Mouse (Mus musculus): Measurements from ENCODE around the gene Nudt7. TPM values are rescaled to one million over a fixed set of nuclear protein-coding genes. Genes with fewer than 3 reads are reported as not detected.

Gene Nudt7
- 11.5 and 12.5 TPM in 2 replicates for polyA plus RNA-seq (2011; ENCODE audit: insufficient read length, low read depth, missing spikeins)

DNA sequence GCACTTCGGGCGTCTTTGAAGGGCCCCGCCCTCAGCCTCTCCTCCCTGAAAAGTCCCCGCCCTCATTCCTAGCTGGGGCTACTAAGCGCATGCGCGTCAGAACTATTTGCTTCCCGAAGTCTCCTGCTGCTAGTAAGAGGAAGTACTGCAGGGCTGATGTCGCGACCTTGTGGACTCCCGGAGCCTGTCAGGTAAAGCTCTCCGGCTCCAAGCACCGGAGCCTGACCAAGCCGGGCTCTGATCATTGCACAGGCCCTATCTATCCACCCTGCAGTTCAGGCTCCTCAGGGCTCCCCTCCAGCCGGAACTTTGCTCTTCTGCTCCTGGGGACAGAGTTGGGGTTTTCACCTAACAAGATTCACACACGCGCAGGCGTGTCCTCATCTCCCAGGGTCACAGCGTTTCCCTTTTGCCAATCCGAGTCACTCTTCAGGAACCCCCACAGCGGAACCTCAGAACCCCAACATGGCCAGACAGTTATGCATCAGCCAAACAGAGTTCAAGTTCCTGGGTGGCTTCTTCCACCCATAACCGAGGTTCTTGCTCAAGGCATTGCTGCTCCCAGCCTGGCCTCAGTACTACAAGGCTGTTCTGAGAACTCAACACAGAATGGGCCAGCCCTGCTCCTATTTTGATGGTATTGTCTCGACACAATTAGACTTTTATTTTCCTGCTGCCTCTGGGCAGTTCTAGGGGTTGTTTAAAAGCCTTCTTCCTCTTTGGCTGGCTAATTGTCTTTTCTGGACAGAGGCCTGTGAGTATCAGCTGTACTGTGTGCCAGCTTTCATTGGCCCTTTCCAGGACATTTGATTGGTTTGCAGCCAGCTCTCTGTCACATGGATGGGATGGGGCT lies at the start of gene Nudt7:
TSS of gene Nudt7 (plus strand) at position 48 of the 853 bp plus-strand sequence.
- Histone ChIP-seq H3K4me3 (ENCODE audit: insufficient read depth, low read length) (peak within 1 kb of the TSS; percentile 73), H3K27ac (ENCODE audit: insufficient read depth, low read length) (no peak within 1 kb of the TSS), H3K4me1 (ENCODE audit: control insufficient read depth, insufficient read depth, low read length) (no peaks in the 10 kb centered on the region)
- no peak for TF ChIP-seq CTCF (IDR thresholded peaks at IDR 0.05; ENCODE audit: borderline replicate concordance, insufficient read depth, low read length)
- peak; percentile 90 for TF ChIP-seq POLR2A (IDR thresholded peaks at IDR 0.05; ENCODE audit: low read depth, low read length)

DNA sequence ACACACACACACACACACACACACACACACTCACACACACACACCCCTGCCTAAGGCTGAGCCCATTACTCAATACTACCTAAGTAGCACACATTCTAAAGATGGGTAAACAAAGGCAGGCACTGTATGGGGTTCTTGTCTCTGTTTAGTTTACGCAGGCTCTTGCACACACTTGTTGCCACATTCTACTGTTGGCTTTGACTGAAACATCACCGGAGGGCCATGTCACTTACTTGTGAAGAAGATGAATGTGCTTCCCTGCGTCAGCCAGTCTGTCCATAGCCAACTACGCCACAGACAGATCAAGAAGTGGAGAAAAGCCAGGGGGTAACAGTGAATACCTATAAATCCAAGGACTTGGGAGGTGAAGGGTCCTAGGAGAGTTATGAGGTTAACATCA lies 45.4 kb upstream of the Nudt7 start:
- no peak overlapping the region for H3K27ac ChIP-seq (ENCODE audit: insufficient read depth, low read length)
- no peak overlapping the region for H3K4me3 ChIP-seq (ENCODE audit: insufficient read depth, low read length)
- TF ChIP-seq CTCF (IDR thresholded peaks at IDR 0.05; ENCODE audit: borderline replicate concordance, insufficient read depth, low read length) (no peak), POLR2A (IDR thresholded peaks at IDR 0.05; ENCODE audit: low read depth, low read length) (no peak)
- no peaks in the 10 kb centered on the region for H3K4me1 ChIP-seq (ENCODE audit: control insufficient read depth, insufficient read depth, low read length)

DNA sequence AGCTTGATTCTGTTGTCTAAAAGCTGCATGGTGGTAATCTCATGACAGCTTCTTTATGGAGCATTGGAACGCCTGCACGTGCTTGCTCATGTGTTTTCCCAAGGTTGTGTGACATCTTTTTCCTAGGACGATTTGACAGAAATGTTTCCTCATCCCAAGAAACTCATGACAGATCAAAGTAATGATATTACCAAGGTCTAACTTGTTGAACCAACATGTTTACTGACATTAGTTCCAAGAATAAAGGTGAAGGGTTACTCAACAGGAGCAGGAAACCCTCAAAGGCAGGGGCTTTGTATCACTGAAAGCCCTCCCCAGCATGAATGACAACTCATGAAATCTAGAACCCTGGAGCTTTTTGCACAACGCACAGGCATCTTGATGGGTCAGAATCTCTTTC lies 42.6 kb upstream of the Nudt7 start:
- H3K27ac ChIP-seq (ENCODE audit: insufficient read depth, low read length), result no peak overlapping the region
- H3K4me1 ChIP-seq (ENCODE audit: control insufficient read depth, insufficient read depth, low read length), result no peaks in the 10 kb centered on the region
- TF ChIP-seq POLR2A (IDR thresholded peaks at IDR 0.05; ENCODE audit: low read depth, low read length), result no peak
- no peak for TF ChIP-seq CTCF (IDR thresholded peaks at IDR 0.05; ENCODE audit: borderline replicate concordance, insufficient read depth, low read length)
- H3K4me3 ChIP-seq (ENCODE audit: insufficient read depth, low read length), result no peak overlapping the region

DNA sequence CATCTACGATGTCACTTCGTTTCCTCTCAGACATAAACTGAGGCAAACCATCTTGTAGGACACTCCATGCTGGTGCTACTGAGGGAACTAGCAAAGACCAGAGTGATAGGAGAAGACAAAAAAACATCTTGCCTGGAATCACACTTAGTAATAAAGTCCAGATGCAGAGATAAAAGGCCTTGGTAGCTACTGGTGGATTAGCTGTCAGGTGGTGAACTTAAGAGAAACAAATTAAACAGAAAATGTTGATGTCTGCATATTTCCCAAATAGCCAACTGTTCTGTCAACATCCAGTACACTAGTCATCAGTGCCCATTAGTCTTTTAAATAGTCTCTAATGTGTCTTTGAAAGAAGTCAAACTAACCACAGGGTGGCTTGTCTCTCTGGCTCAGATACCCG lies 40.0 kb upstream of the Nudt7 start:
- TF ChIP-seq POLR2A (IDR thresholded peaks at IDR 0.05; ENCODE audit: low read depth, low read length) (no peak), CTCF (IDR thresholded peaks at IDR 0.05; ENCODE audit: borderline replicate concordance, insufficient read depth, low read length) (no peak)
- Histone ChIP-seq H3K4me3 (ENCODE audit: insufficient read depth, low read length) (no peak overlapping the region), H3K27ac (ENCODE audit: insufficient read depth, low read length) (no peak overlapping the region), H3K4me1 (ENCODE audit: control insufficient read depth, insufficient read depth, low read length) (no peaks in the 10 kb centered on the region)

DNA sequence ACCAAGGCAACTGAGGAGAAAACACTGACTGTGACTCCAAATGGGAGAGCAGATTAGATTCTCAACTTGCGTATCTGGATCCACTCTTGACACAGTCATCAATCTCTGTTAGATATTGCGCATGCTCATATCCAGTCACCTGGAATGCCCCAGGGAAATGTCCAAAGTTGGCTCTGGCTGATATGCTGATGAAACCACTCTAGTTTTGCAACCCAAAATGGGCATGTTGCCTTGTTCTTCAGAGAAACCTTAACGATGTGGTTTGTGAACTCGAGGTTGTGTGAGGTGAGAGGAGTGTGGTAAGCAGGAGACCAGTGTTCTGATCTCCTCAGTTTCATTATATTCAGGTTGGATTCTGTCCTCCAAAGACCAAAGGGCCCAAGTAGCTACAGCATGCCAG lies 38.8 kb upstream of the Nudt7 start:
- TF ChIP-seq POLR2A (IDR thresholded peaks at IDR 0.05; ENCODE audit: low read depth, low read length), result no peak
- no peak for TF ChIP-seq CTCF (IDR thresholded peaks at IDR 0.05; ENCODE audit: borderline replicate concordance, insufficient read depth, low read length)
- Histone ChIP-seq H3K4me3 (ENCODE audit: insufficient read depth, low read length) (no peak overlapping the region), H3K4me1 (ENCODE audit: control insufficient read depth, insufficient read depth, low read length) (no peaks in the 10 kb centered on the region), H3K27ac (ENCODE audit: insufficient read depth, low read length) (no peak overlapping the region)

DNA sequence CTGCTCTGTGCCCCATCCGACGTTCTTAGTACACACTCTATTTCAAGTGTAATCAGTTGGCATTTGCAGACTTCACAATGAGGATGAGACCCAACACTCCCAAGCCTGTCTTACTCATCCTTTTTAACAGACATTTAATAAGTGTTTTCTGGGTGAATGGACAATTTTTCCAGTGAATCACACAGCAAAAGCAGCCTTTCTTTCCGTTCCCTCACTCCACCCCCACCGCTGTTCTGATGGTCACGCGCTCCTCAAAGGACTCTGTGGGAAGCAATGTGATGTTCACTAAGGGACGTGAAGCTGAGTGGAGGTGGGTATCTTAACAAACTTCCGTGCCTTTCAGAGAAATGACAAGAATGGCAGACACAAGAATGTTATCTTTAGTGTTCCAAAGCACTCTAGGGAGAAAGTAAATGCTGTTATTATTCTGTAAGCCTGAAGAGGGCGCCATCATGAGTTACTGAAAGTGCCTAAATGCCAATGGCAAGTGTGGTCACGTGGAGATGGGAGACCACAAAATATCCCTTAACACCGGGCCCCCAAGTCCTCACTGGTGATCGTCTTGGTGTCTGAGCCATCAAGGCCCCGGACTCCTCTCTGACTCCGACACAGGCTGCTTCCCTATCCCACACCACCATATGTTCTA lies 32.7 kb upstream of the Nudt7 start:
- TF ChIP-seq POLR2A (IDR thresholded peaks at IDR 0.05; ENCODE audit: low read depth, low read length), result no peak
- TF ChIP-seq CTCF (IDR thresholded peaks at IDR 0.05; ENCODE audit: borderline replicate concordance, insufficient read depth, low read length), result no peak
- no peak overlapping the region for H3K4me3 ChIP-seq (ENCODE audit: insufficient read depth, low read length)
- no peaks in the 10 kb centered on the region for H3K4me1 ChIP-seq (ENCODE audit: control insufficient read depth, insufficient read depth, low read length)
- no peak overlapping the region for H3K27ac ChIP-seq (ENCODE audit: insufficient read depth, low read length)

DNA sequence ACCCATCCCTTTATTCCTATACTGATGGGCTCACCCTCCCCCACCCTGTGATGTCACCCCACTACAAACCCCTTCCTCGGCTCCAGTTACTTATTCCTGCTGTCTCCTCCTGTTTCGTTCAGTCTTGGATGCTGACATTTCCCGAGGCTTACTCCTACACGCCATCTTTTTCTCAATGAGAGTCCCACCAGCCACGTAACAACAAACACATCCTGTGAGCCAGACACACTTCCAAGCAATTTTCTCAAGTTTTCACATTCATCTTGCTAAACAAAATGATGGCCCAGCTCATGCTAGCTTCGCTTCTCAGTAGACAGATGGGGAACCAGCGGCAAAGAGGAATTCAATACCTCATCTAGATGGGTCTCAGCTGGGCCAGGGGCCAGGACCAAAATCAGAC lies 30.0 kb upstream of the Nudt7 start:
- TF ChIP-seq POLR2A (IDR thresholded peaks at IDR 0.05; ENCODE audit: low read depth, low read length), result no peak
- no peak for TF ChIP-seq CTCF (IDR thresholded peaks at IDR 0.05; ENCODE audit: borderline replicate concordance, insufficient read depth, low read length)
- Histone ChIP-seq H3K4me3 (ENCODE audit: insufficient read depth, low read length) (no peak overlapping the region), H3K27ac (ENCODE audit: insufficient read depth, low read length) (no peak overlapping the region), H3K4me1 (ENCODE audit: control insufficient read depth, insufficient read depth, low read length) (no peaks in the 10 kb centered on the region)

DNA sequence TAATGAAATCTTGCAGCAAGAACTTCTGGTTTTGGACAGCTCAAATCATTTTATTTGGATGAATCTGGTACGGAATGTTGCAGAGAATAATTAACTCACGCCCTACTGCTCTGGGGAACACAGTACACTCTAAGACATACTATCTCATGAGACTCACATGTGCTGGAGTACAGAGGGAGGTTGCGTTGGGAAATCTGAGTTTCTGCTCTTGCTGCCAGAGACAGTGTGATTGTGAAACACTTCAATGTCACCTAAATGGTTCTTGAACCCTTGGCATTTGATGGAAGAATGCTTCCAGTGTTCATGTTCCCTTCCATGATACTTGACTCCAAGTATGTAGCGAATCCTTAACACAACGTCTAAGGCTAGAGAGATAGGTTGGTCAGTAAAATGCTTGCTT lies 27.4 kb upstream of the Nudt7 start:
- H3K4me1 ChIP-seq (ENCODE audit: control insufficient read depth, insufficient read depth, low read length), result no peaks in the 10 kb centered on the region
- H3K27ac ChIP-seq (ENCODE audit: insufficient read depth, low read length), result no peak overlapping the region
- TF ChIP-seq POLR2A (IDR thresholded peaks at IDR 0.05; ENCODE audit: low read depth, low read length), result no peak
- no peak overlapping the region for H3K4me3 ChIP-seq (ENCODE audit: insufficient read depth, low read length)

DNA sequence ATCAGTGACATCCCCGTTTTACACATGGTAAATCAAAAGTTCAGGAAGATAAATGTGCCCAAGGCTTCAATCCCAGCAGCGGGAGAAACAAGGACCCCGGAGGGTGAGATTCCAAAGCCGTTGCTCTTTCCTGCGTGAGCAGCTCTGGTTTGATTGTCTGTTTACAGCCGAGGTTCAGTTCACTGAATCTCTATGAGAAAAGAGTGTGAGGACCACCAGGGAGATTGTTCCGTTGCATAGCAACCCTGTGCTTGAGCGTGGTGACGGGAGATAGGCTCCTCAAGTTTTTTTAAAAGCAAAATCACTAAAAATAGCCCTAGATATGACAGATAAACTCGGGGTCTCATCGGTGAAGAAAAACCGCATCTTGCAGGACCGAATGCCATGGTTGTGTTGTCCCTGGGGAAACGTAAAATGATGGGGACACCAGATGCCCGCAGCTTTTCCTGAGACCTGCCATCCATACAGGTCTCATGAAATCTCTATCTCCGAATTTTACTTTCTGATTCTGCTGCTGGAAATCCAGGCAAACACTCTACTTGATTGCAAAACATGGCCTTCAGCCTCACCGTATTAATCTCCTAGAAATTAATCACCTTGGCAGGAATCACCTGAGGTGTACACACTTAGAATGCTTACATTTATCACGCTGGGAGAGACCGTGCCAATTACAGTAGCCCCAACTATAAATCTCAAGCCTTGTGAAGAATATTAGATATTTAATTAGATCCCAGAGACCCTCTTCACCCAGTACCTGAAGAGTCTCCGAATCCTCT lies 23.8 kb upstream of the Nudt7 start:
- Histone ChIP-seq H3K4me1 (ENCODE audit: control insufficient read depth, insufficient read depth, low read length) (no peaks in the 10 kb centered on the region), H3K4me3 (ENCODE audit: insufficient read depth, low read length) (no peak overlapping the region), H3K27ac (ENCODE audit: insufficient read depth, low read length) (no peak overlapping the region)
- TF ChIP-seq POLR2A (IDR thresholded peaks at IDR 0.05; ENCODE audit: low read depth, low read length), result no peak
- TF ChIP-seq CTCF (IDR thresholded peaks at IDR 0.05; ENCODE audit: borderline replicate concordance, insufficient read depth, low read length), result no peak

Data from embryonic fibroblast, embryonic 13.5 days (primary cell).